Mouse (Mus musculus) embryonic facial prominence, embryonic 15.5 days (tissue): ENCODE measurements at regions not wholly inside any gene's neighbourhood (a gene's known extent, or its start where the extent isn't known, plus 50 kb on each side); places are given as distances from the start of the nearest gene placed in this dataset.
A peak's percentile ranks its signal among the peaks of the same experiment; 100 is the strongest.

Experiments used
- ATAC-seq: fragments of 200-750 bp; cut with Nextera tagmentation; 2 replicates; pipeline ENCODE4 v1.8.0; 2017; ENCODE audit warnings: low read depth, moderate TSS enrichment; ENCODE audit not compliant: insufficient number of reproducible peaks, low FRiP score, low TSS enrichment
- H3K27ac ChIP-seq: fragments of 300-500 bp; sonication (generic); replicated peaks from 2 replicates; pipeline ENCODE4 v1.5.1; 2015; ENCODE audit warnings: mild to moderate bottlenecking, inconsistent platforms
- H3K27me3 ChIP-seq: fragments of 300-500 bp; sonication (generic); 2 replicates; pipeline ENCODE4 v1.6.1; 2015; ENCODE audit warnings: inconsistent platforms
- H3K36me3 ChIP-seq: fragments of 300-500 bp; sonication (generic); 2 replicates; pipeline ENCODE4 v1.6.1; 2015; ENCODE audit warnings: mild to moderate bottlenecking, inconsistent platforms
- H3K4me1 ChIP-seq: fragments of 300-500 bp; sonication (generic); 2 replicates; pipeline ENCODE4 v1.6.1; 2015; ENCODE audit warnings: inconsistent platforms
- H3K4me2 ChIP-seq: fragments of 300-500 bp; sonication (generic); replicated peaks from 2 replicates; pipeline ENCODE4 v1.6.1; 2015; ENCODE audit warnings: mild to moderate bottlenecking, inconsistent platforms
- H3K4me3 ChIP-seq: fragments of 300-500 bp; sonication (generic); replicated peaks from 2 replicates; pipeline ENCODE4 v1.5.1; 2015; ENCODE audit warnings: mild to moderate bottlenecking, inconsistent platforms
- H3K9ac ChIP-seq: fragments of 300-500 bp; sonication (generic); 2 replicates; pipeline ENCODE4 v1.6.1; 2015; ENCODE audit warnings: inconsistent platforms
- H3K9me3 ChIP-seq: fragments of 300-500 bp; sonication (generic); replicated peaks from 2 replicates; pipeline ENCODE4 v1.6.1; 2016; ENCODE audit warnings: inconsistent platforms
- WGBS: fragments of 180-500 bp; shearing (Covaris S2); methylation state at CpG from one replicate; pipeline ENCODE4 v1.1.7; 2015; 5-methylcytosine and 5-hydroxymethylcytosine counted together

- Histone ChIP-seq H3K9ac (no peak overlapping the region), H3K4me3 (no peak overlapping the region), H3K9me3 (no peaks in the 10 kb centered on the region), H3K4me2 (no peak overlapping the region), H3K4me1 (no peaks in the 10 kb centered on the region), H3K27me3 (no peaks in the 10 kb centered on the region), H3K36me3 (no peaks in the 10 kb centered on the region), H3K27ac (no peak overlapping the region)
- ATAC-seq = no peak
- 62% methylated on average over 4 of the region's 4 CpGs for WGBS
Observed at GRCm38 (mm10) chr8:49529294-49529693, 685.5 kb upstream of the Tenm3 start.

GRCm38 (mm10) chr8:49492906-49493305 is 649.2 kb upstream of the Tenm3 start:
- no peaks in the 10 kb centered on the region for H3K27me3 ChIP-seq
- no peak overlapping the region for H3K9ac ChIP-seq
- H3K4me1 ChIP-seq = no peaks in the 10 kb centered on the region
- H3K27ac ChIP-seq = no peak overlapping the region
- H3K36me3 ChIP-seq = no peaks in the 10 kb centered on the region
- WGBS = 33% methylated on average over 2 of the region's 2 CpGs
- no peak for ATAC-seq
- H3K4me3 ChIP-seq = no peak overlapping the region
- no peaks in the 10 kb centered on the region for H3K9me3 ChIP-seq
- H3K4me2 ChIP-seq = no peak overlapping the region

GRCm38 (mm10) chr8:49485284-49485683 is 641.5 kb upstream of the Tenm3 start:
- no peak overlapping the region for H3K4me3 ChIP-seq
- H3K27me3 ChIP-seq = no peaks in the 10 kb centered on the region
- H3K4me1 ChIP-seq = no peaks in the 10 kb centered on the region
- no peak overlapping the region for H3K9ac ChIP-seq
- 80% methylated on average over 4 of the region's 4 CpGs for WGBS
- no peaks in the 10 kb centered on the region for H3K36me3 ChIP-seq
- ATAC-seq = no peak
- no peak overlapping the region for H3K4me2 ChIP-seq
- no peaks in the 10 kb centered on the region for H3K9me3 ChIP-seq
- no peak overlapping the region for H3K27ac ChIP-seq

- Histone ChIP-seq H3K27me3 (no peaks in the 10 kb centered on the region), H3K4me1 (no peaks in the 10 kb centered on the region), H3K4me2 (no peak overlapping the region), H3K36me3 (no peaks in the 10 kb centered on the region), H3K27ac (no peak overlapping the region), H3K9me3 (no peaks in the 10 kb centered on the region), H3K9ac (no peak overlapping the region), H3K4me3 (no peak overlapping the region)
- WGBS = 66% methylated on average over 6 of the region's 6 CpGs
- no peak for ATAC-seq
Observed at GRCm38 (mm10) chr8:49481476-49481992, 637.8 kb upstream of the Tenm3 start.

- Histone ChIP-seq H3K9ac (no peak overlapping the region), H3K27me3 (no peaks in the 10 kb centered on the region), H3K4me3 (no peak overlapping the region), H3K9me3 (no peaks in the 10 kb centered on the region), H3K27ac (no peak overlapping the region), H3K4me2 (0 out of 2 replicates have a peak overlapping the region, but pooled peaks have one; percentile 2), H3K36me3 (no peaks in the 10 kb centered on the region), H3K4me1 (no peaks in the 10 kb centered on the region)
- 33% methylated on average over 14 of the region's 14 CpGs for WGBS
- ATAC-seq = no peak
Observed at GRCm38 (mm10) chr8:49465911-49466518, 622.3 kb upstream of the Tenm3 start.

- Histone ChIP-seq H3K4me3 (no peak overlapping the region), H3K36me3 (no peaks in the 10 kb centered on the region), H3K4me1 (no peaks in the 10 kb centered on the region), H3K27ac (no peak overlapping the region), H3K27me3 (no peaks in the 10 kb centered on the region), H3K4me2 (no peak overlapping the region), H3K9me3 (no peaks in the 10 kb centered on the region), H3K9ac (no peak overlapping the region)
- no peak for ATAC-seq
- WGBS = 47% methylated on average over 7 of the region's 7 CpGs
Observed at GRCm38 (mm10) chr8:49465070-49465469, 621.3 kb upstream of the Tenm3 start.

- no peaks in the 10 kb centered on the region for H3K4me1 ChIP-seq
- H3K9me3 ChIP-seq = no peaks in the 10 kb centered on the region
- H3K4me3 ChIP-seq = no peak overlapping the region
- no peak overlapping the region for H3K4me2 ChIP-seq
- H3K27ac ChIP-seq = no peak overlapping the region
- H3K27me3 ChIP-seq = no peaks in the 10 kb centered on the region
- no peak overlapping the region for H3K9ac ChIP-seq
- no peak for ATAC-seq
- no peaks in the 10 kb centered on the region for H3K36me3 ChIP-seq
- 51% methylated on average over 8 of the region's 8 CpGs for WGBS
Observed at GRCm38 (mm10) chr8:49462602-49463001, 618.9 kb upstream of the Tenm3 start.

- H3K27me3 ChIP-seq = no peaks in the 10 kb centered on the region
- no peak overlapping the region for H3K4me3 ChIP-seq
- H3K4me1 ChIP-seq = no peaks in the 10 kb centered on the region
- H3K4me2 ChIP-seq = no peak overlapping the region
- H3K36me3 ChIP-seq = no peaks in the 10 kb centered on the region
- 54% methylated on average over 16 of the region's 16 CpGs for WGBS
- H3K9me3 ChIP-seq = no peaks in the 10 kb centered on the region
- no peak for ATAC-seq
- no peak overlapping the region for H3K9ac ChIP-seq
- H3K27ac ChIP-seq = no peak overlapping the region
Observed at GRCm38 (mm10) chr8:49461724-49462473, 618.1 kb upstream of the Tenm3 start.

GRCm38 (mm10) chr8:49445444-49445843 is 601.7 kb upstream of the Tenm3 start:
- ATAC-seq = no peak
- H3K27me3 ChIP-seq = no peaks in the 10 kb centered on the region

GRCm38 (mm10) chr8:49441270-49441669 is 597.5 kb upstream of the Tenm3 start:
- no peak for ATAC-seq
- no peak overlapping the region for H3K27ac ChIP-seq

More at GRCm38 (mm10) chr8:49445444-49445843, 601.7 kb upstream of the Tenm3 start:
- H3K4me2 ChIP-seq = no peak overlapping the region
- H3K4me1 ChIP-seq = no peaks in the 10 kb centered on the region
- H3K36me3 ChIP-seq = no peaks in the 10 kb centered on the region
- H3K4me3 ChIP-seq = no peak overlapping the region
- H3K9ac ChIP-seq = no peak overlapping the region
- no peak overlapping the region for H3K27ac ChIP-seq
- H3K9me3 ChIP-seq = no peaks in the 10 kb centered on the region
- 61% methylated on average over 5 of the region's 5 CpGs for WGBS

GRCm38 (mm10) chr8:49396519-49396918 is 552.8 kb upstream of the Tenm3 start:
- H3K27ac ChIP-seq = no peak overlapping the region
- H3K36me3 ChIP-seq = no peaks in the 10 kb centered on the region
- WGBS = 80% methylated on average over 4 of the region's 4 CpGs
- no peaks in the 10 kb centered on the region for H3K9me3 ChIP-seq
- no peak overlapping the region for H3K9ac ChIP-seq
- H3K4me2 ChIP-seq = no peak overlapping the region
- ATAC-seq = no peak
- no peaks in the 10 kb centered on the region for H3K27me3 ChIP-seq
- no peak overlapping the region for H3K4me3 ChIP-seq
- H3K4me1 ChIP-seq = no peaks in the 10 kb centered on the region

More at GRCm38 (mm10) chr8:49441270-49441669, 597.5 kb upstream of the Tenm3 start:
- Histone ChIP-seq H3K36me3 (no peaks in the 10 kb centered on the region), H3K9ac (no peak overlapping the region), H3K9me3 (no peaks in the 10 kb centered on the region), H3K27me3 (no peaks in the 10 kb centered on the region), H3K4me3 (no peak overlapping the region), H3K4me1 (no peaks in the 10 kb centered on the region), H3K4me2 (no peak overlapping the region)
